1 mouse cellular context compared by ENCODE assay signal in the genomic region with DNA sequence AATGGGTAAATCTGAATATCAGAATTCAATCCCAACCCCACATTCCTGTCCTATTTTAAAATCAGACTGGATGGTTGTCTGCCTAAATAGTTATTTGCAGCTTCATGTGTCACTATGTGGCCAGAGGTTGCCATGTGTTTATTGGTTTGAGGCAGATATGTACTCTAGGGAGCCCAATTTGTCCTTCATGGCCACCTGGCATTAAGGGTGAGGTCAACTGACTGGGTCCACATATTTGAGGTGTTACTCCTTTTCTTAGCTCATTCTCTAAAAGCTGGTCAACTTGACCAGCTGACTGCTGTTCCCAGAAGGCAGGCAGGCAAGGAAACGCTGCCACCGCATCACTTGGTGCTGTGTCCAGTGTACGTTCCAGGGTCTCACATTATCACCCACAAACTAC.
TF ChIP-seq lines count a peak whose summit lies in the region.

No protein-coding gene starts in this region.

TF ChIP-seq in CH12.LX, 34 proteins besides CTCF, POLR2A, EP300 and RAD21 (continued from another document):
- TF ChIP-seq NELFE (IDR thresholded peaks at IDR 0.05; ENCODE audit: low read depth, low read length), result no peak
- no peak for TF ChIP-seq ETS1 (conservative IDR thresholded peaks at IDR 0.05; ENCODE audit: low read depth, low read length)
- no peak for TF ChIP-seq TCF12 (IDR thresholded peaks at IDR 0.05; ENCODE audit: low read depth, low read length)
